Mouse (Mus musculus) thymus, postnatal 0 days (tissue): ENCODE results near the gene Phf8. TPM values are rescaled to one million over a fixed set of nuclear protein-coding genes. Genes with fewer than 3 reads are reported as not detected.
"Not testable (repeated sequence)": the region's sequence is repeated elsewhere in the genome, so short reads cannot be mapped to it uniquely, and the experiment has no call there.

Source experiments
- DNase-seq: peaks from one replicate; pipeline ENCODE4 v3.0.0-alpha.2; 2015; ENCODE audit warnings: low spot score
- polyA plus RNA-seq: library from polyadenylated mRNA; unstranded; fragments of >200 nt; fragmentation: Nextera tagmentation; extraction: Ambion mirVana; gene quantifications from 2 replicates; pipeline ENCODE4 v1.2.1, GENCODE M21; 2015

Phf8 gene
- polyA plus RNA-seq, result 16.7 and 20.0 TPM in 2 replicates

- peak; percentile 95 for DNase-seq
Measured at GRCm38 (mm10) chrX:151520458-151521322, at the start of gene Phf8. Gene Phf8, plus strand, starts transcription at chrX:151520672.

GRCm38 (mm10) chrX:151488128-151488527 lies 32.3 kb upstream of the Phf8 start:
- DNase-seq, result no peak

GRCm38 (mm10) chrX:151493269-151493668 lies 27.2 kb upstream of the Phf8 start:
- DNase-seq, result not testable (repeated sequence)

- no peak for DNase-seq
Measured at GRCm38 (mm10) chrX:151496596-151496995, 23.9 kb upstream of the Phf8 start.

GRCm38 (mm10) chrX:151508536-151508935 lies 11.9 kb upstream of the Phf8 start:
- DNase-seq, result no peak

- no peak for DNase-seq
Measured at GRCm38 (mm10) chrX:151509906-151510305, 10.6 kb upstream of the Phf8 start.

GRCm38 (mm10) chrX:151513066-151513465 lies 7.4 kb upstream of the Phf8 start:
- DNase-seq, result no peak

- DNase-seq, result no peak
Measured at GRCm38 (mm10) chrX:151513694-151514093, 6.8 kb upstream of the Phf8 start.

GRCm38 (mm10) chrX:151518181-151518580 lies 2.3 kb upstream of the Phf8 start:
- DNase-seq, result no peak

- no peak for DNase-seq
Measured at GRCm38 (mm10) chrX:151520127-151520457, 380 bp upstream of the Phf8 start.

- no peak for DNase-seq
Measured at GRCm38 (mm10) chrX:151521786-151522522, 1.5 kb downstream of the Phf8 start.

GRCm38 (mm10) chrX:151553356-151553755 lies 32.9 kb downstream of the Phf8 start:
- DNase-seq, result no peak

GRCm38 (mm10) chrX:151575166-151575565 lies 54.7 kb downstream of the Phf8 start:
- DNase-seq, result no peak

GRCm38 (mm10) chrX:151643386-151643785 lies 122.9 kb downstream of the Phf8 start:
- DNase-seq, result no peak

GRCm38 (mm10) chrX:151653744-151654143 lies 133.3 kb downstream of the Phf8 start:
- DNase-seq, result no peak

GRCm38 (mm10) chrX:151674492-151675171 lies 154.2 kb downstream of the Phf8 start:
- no peak for DNase-seq

Other genes starting within 250 kb of the Phf8 start
- gene Fam120c, start 176.5 kb upstream of the Phf8 start, polyA plus RNA-seq, result 1.9 and 2.3 TPM in 2 replicates